Mouse (Mus musculus): ENCODE measurements at regions not wholly inside any gene's neighbourhood (a gene's known extent, or its start where the extent isn't known, plus 50 kb on each side); places are given as distances from the start of the nearest gene placed in this dataset.

DNA sequence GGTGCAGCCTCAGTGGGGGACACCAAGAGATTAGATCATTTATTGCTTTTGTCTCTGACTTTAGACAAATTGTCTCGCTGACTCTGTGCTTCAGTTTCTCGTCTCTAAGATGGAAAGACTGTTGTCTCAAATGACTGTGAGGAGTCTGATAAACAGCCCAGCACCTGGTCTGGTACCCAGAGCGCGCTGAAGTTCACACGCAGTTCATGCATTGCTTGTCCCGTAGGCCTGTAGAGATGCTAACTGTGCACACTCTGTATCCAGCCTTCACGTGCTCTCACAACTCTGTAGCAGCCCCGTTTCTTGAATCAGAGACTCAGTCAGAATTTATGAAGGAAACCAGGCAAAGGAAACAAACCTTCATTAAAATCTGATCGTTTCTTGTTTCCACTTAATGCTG, 116.7 kb downstream of the Ackr3 start:
- no peak for TF ChIP-seq CTCF (conservative IDR thresholded peaks at IDR 0.05; ENCODE audit: insufficient read depth, insufficient read length, low read depth, low read length)
- TF ChIP-seq POLR2A (IDR thresholded peaks at IDR 0.05; ENCODE audit: low read depth, low read length), result no peak

Data from kidney, adult 2 months (tissue).